Mouse (Mus musculus) liver, embryonic 14 days (tissue): Measurements from ENCODE around the gene Zfp518b. TPM values are rescaled to one million over a fixed set of nuclear protein-coding genes. Genes with fewer than 3 reads are reported as not detected.

ENCODE experiments used
- polyA plus RNA-seq: library from polyadenylated mRNA; depleted of rRNA; stranded (reverse); fragments of >200 nt; gene quantifications from 2 replicates; pipeline ENCODE4 v1.2.3, GENCODE M21; 2012; rRNA removed

The Zfp518b gene
- 0.70 and 0.76 TPM in 2 replicates for polyA plus RNA-seq

DNA sequence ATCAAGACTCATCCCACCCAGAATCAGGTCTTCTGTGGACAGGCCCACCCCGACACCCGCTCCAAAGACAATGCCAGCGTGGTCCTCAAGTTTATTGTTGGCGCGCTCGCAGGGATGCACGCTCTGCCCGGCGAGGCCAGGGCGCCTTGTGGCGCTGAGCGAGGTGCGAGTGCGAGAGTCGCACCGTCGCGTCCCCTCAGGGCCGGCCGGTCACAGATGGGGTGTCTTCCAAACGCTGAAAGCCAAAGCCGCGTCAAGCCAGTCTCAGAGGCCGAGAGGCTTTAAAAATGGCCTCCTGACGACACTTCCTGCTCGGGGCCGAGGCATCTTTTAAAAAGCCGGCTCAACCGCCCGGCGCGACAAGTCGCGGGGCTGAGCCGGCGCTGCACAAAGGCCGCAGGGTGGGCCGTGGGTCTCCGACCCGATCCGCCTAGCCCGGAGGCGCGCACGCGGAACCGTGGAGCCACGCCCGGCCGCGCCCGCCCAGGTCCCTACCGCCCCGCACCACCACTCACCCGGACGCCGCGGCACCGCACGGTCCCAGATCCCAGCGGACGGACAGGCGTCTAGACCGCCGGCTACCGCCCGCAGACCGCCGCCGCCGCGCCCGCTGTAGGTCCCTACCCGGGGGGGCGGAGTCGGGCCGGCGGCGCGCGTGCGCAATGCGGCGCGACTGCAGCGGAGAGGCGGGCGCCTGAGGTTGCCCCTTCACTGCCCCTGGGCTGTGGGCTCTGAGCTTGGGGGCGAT lies at the start of gene Zfp518b:
Gene Zfp518b (minus strand): TSS at position 663 of the 748 bp plus-strand sequence.

Other genes with a start within 250 kb of the Zfp518b start
- gene Slc2a9, start 181.7 kb downstream of the Zfp518b start, polyA plus RNA-seq = 1.5 TPM in 2 replicates
- gene Wdr1, start 121.6 kb downstream of the Zfp518b start, polyA plus RNA-seq = 41.2 and 47.1 TPM in 2 replicates
- 0.06 TPM in 1 of 2 replicates, not detected in the other for gene Clnk, start 192.0 kb upstream of the Zfp518b start, polyA plus RNA-seq